Mouse (Mus musculus) v-Abl transformed pro-B cells (cell line): ENCODE results near the gene Gas2l1.
"Not testable (repeated sequence)": the region's sequence is repeated elsewhere in the genome, so short reads cannot be mapped to it uniquely, and the experiment has no call there.

Experiments
- in situ Hi-C, 2 experiments: fragments of 400-800 bp; cut with MboI; formaldehyde crosslinking; loops; one replicate each; pipeline ENCODE4 v1.15.1; 2025; ENCODE audit not compliant: unreplicated experiment in 2 of 2

Gene Gas2l1

DNA sequence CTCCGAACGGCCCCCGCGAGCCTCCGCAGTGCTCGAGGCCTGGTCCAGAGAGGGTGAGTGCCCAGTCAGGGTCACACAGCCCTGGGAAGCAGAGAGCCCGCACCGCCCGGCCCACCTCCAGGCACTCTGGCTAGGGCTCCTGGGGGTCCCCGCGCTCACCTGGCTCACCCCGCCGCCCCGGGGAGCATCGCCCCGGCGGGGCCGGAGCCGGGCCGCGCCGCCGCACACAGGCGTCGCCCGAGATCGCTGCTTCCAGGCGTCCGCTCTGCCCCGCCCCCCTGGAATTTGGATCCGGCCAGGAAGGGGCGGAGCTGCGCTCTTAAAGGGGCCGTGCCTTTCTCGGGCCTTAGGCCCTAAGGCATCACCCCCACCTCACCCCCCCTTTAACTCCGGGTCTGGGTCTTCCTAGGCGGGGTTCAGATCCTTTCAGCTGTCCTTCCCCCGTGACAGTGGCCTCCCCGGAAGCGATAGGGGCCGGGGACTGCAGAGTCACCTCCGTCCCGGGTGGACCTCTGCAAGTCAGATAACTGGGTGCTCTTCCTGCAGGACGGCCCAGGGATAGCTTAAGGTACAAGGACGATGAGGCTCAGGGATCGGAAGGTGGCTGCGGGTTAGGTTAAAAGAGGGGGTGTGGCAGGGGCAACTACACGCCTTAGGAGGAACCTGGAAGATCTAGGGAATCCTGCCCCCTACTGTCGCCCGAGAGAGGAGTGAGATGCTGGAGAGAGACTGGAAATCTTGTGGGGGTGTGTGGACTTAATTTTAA, at the start of gene Gas2l1:
TSS of gene Gas2l1 (minus strand) at position 272 of the 766 bp plus-strand sequence.
- in situ Hi-C loops, result loop anchor here (5.0 kb wide), 3 partner anchors 48 to 148 kb away; no protein-coding TSS in a partner anchor

- in situ Hi-C loops, result loop anchor here in 1 of 2 experiments (10.0 kb wide), 1 partner anchor 341 kb away; no protein-coding TSS in a partner anchor
These were observed 48.5 kb upstream of the Gas2l1 start for GRCm38 (mm10) chr11:5113645-5114044.

- in situ Hi-C loops, result no loop called here
These were observed 44.3 kb upstream of the Gas2l1 start for GRCm38 (mm10) chr11:5109441-5109840.

DNA sequence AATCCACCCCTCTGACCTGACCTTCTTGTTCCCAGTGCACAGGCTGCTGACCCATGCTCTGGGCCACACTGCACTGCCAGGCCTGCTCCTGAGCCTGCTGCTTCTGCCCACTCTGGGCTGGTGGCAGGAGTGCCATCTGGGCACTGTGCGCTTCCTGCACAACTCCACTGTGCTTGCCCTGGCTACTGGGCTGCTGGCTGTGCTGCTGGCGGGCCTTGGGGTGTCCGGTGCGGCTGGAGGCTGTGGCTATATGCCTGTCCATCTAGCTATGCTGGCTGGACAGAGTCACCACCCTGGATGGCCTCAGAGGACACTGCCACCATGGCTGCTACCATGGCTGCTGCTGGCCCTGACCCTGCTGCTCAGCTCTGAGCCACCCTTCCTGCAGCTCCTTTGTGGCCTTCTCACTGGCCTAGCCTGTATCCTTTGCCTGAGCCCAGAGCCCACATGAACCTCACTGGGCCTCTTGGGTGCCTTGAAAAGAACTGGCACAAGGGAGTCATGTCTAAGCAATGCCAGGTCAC, 38.9 kb upstream of the Gas2l1 start:
- in situ Hi-C loops, result no loop called here

- in situ Hi-C loops, result no loop called here
These were observed 37.3 kb upstream of the Gas2l1 start for GRCm38 (mm10) chr11:5102384-5102783.

GRCm38 (mm10) chr11:5101641-5102040, 36.5 kb upstream of the Gas2l1 start:
- in situ Hi-C loops, result no loop called here

- in situ Hi-C loops, result no loop called here
These were observed 35.7 kb upstream of the Gas2l1 start for GRCm38 (mm10) chr11:5100801-5101200.

- in situ Hi-C loops, result no loop called here
These were observed 35.2 kb upstream of the Gas2l1 start for GRCm38 (mm10) chr11:5100283-5100682.

GRCm38 (mm10) chr11:5099576-5100183, 34.6 kb upstream of the Gas2l1 start:
- in situ Hi-C loops, result no loop called here

- in situ Hi-C loops, result no loop called here
These were observed 33.8 kb upstream of the Gas2l1 start, which contains the start of the genes Rhbdd3 and Ewsr1 for GRCm38 (mm10) chr11:5098736-5099542. Gene Rhbdd3 (plus strand): TSS chr11:5098926. Gene Ewsr1 (minus strand): TSS chr11:5099266.

- in situ Hi-C loops, result no loop called here
These were observed 33.1 kb upstream of the Gas2l1 start for GRCm38 (mm10) chr11:5098035-5098735.

DNA sequence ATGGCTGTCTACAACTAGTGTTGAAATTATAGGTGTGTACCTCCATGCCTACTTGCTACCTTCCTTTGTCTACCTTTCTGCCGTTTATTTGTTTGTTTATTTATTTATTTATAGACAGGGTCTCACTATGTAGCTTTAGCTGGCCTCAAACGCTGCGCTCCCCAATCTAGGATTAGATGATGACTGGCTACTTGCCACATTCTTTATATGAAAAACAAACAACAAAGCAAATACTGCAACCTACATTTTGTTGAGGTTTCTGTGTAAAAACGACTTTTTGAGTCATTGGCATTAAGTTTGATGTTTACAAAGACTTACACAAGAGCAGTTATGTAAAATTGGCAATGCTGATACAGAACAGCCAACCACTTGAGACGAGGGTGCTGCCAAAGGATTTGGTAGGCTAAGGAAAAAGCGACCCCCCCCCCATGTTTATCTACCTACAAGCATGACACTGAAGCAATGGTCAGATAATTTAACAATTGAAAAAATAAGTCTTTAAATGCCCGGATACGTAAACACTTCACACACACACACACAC, 31.4 kb upstream of the Gas2l1 start:
- in situ Hi-C loops, result no loop called here

DNA sequence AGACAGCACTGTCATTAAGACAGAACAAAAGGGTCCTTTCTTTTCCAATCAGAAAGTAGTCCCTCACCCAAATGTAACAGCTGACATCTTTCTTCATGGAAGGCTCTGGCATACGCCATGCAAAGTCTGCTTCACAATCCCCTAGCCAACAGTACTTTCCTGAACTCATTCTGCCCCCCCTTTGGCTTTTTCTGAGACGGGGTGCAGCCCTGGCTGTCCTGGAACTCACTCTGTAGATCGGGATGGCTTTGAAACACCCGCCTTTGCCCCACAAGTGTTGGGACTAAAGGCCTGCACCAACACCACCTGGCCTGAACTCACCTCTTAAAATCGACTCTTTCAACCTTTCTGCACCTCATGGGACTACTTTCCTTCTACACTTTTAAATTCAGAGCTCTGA, 30.8 kb upstream of the Gas2l1 start:
- in situ Hi-C loops, result no loop called here

- in situ Hi-C loops, result no loop called here
These were observed 26.6 kb upstream of the Gas2l1 start for GRCm38 (mm10) chr11:5091706-5092105.

DNA sequence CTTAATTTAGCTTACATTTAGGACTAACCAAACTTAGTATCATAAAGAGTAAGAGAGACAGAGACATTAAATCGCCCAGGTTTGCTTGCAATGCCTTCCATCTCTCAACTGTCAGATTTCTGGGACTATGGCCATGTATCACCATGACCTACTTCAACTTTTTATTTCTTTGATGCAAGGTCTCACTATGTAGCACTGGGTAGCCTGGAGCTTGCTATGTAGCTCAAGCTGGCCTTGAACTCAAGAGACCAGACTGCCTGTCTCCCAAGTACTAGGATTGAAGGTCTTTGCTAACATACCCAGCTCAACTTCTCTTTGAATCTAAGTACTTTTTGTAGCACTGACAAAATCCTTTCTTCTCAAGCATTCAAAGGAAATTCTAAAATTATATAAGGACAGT, 24.0 kb upstream of the Gas2l1 start:
- in situ Hi-C loops, result no loop called here

- in situ Hi-C loops, result not testable (repeated sequence)
These were observed 11.7 kb upstream of the Gas2l1 start for GRCm38 (mm10) chr11:5076843-5077242.

DNA sequence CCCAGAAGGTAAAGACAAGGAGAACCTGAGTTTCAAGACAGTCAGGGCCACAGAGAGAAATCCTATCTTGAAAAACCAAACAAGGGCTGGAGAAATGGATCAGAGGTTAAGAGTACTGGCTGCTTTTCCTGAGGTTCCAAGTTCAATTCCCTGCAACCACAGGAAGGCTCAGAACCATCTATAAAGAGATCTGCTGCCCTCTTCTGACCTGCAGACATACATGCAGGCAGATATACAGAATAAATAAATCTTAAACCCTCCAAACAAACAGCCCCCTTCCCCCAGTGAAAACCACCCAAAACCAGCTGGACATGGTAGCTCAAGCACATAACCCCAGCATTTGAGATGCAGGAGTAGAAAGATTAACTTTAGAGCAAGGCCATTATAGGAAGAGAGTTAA, 10.6 kb upstream of the Gas2l1 start:
- in situ Hi-C loops, result no loop called here

- in situ Hi-C loops, result no loop called here
These were observed 9.8 kb upstream of the Gas2l1 start for GRCm38 (mm10) chr11:5074882-5075281.

DNA sequence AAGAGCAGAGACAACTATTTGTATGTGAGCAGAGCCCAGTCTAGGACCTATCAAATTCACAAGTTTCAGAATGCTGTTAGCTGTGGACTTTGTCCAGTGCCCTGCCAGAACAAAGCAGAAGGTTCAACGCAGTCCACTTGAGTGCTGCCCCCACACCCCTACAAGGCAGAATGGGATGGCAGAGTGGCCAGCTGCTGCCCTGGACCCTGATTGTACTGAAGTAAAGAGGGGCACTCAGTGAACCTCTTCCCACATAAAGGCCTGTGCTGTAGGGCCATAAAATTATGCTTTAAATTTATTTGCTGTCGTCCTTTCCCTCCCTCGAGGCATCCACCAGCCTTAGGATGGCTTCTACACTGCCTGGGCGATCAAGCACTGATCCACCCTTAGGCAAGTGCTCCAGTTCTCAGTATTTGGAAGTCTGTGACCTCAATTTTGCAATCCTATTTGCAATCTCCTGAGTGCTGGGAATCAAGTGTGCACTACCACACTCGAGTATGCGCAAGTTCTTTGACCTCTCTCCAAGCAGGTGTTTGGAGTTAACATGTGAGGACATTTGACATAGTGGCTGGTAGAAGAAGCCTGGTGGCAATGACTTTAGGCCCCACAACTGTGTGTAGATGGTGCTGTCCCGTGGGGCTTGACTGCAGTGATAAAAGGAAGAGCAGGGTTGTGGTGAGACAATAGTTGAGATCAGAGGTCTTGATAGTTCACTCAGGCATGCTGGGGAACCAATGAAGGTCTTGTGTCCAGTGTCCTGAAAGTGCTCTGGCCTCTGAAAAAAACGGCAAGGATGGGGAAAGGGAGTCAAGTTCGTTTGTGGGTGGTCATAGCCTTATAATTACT, 3.2 kb upstream of the Gas2l1 start:
- in situ Hi-C loops, result loop anchor here (5.0 kb wide), 3 partner anchors 51 to 151 kb away; no protein-coding TSS in a partner anchor
